Mouse (Mus musculus) heart, embryonic 12.5 days (tissue): ENCODE results near the gene Serpinb6b. TPM values are rescaled to one million over a fixed set of nuclear protein-coding genes. Genes with fewer than 3 reads are reported as not detected.

Experiments used
- polyA plus RNA-seq: library from polyadenylated mRNA; unstranded; fragments of >200 nt; fragmentation: Nextera tagmentation; extraction: Ambion mirVana; gene quantifications from 2 replicates; pipeline ENCODE4 v1.2.1, GENCODE M21; 2016

The Serpinb6b gene
- polyA plus RNA-seq, 1 experiment from 2014 or later: 16.9 TPM

Other genes with a start within 250 kb of the Serpinb6b start
- 0.18 and 0.28 TPM in 2 replicates for gene Mylk4, start 181.3 kb upstream of the Serpinb6b start, polyA plus RNA-seq
- gene Wrnip1, start 163.2 kb upstream of the Serpinb6b start, polyA plus RNA-seq: 30.2 TPM in 2 replicates
- not detected in 2 replicates for gene D930007J09Rik, start 162.4 kb upstream of the Serpinb6b start, polyA plus RNA-seq
- 6.1 and 7.6 TPM in 2 replicates for gene Serpinb1a, start 114.0 kb upstream of the Serpinb6b start, polyA plus RNA-seq
- 0.26 TPM in 1 of 2 replicates, not detected in the other for gene Serpinb1c, start 67.0 kb upstream of the Serpinb6b start, polyA plus RNA-seq
- gene Serpinb9, start 38.0 kb downstream of the Serpinb6b start, polyA plus RNA-seq: 6.1 and 6.8 TPM in 2 replicates
- 1.4 and 2.0 TPM in 2 replicates for gene Serpinb9b, start 62.2 kb downstream of the Serpinb6b start, polyA plus RNA-seq
- not detected in 2 replicates for gene Serpinb1b, start 113.4 kb downstream of the Serpinb6b start, polyA plus RNA-seq
- not detected in 2 replicates for gene Serpinb9c, start 194.5 kb downstream of the Serpinb6b start, polyA plus RNA-seq
- gene Serpinb9d, start 227.8 kb downstream of the Serpinb6b start, polyA plus RNA-seq: not detected in 2 replicates